Mouse (Mus musculus) heart, embryonic 15.5 days (tissue): ENCODE measurements around the gene Dcaf5. TPM values are rescaled to one million over a fixed set of nuclear protein-coding genes. Genes with fewer than 3 reads are reported as not detected.

ENCODE experiments used
- microRNA-seq: library from miRNA; unstranded; fragments of <30 nt; microRNA quantifications from one replicate; pipeline ENCODE4, GENCODE M21; 2016
- polyA plus RNA-seq: library from polyadenylated mRNA; unstranded; fragments of >200 nt; fragmentation: Nextera tagmentation; extraction: Ambion mirVana; gene quantifications from 2 replicates; pipeline ENCODE4 v1.2.1, GENCODE M21; 2015

Gene Dcaf5
- polyA plus RNA-seq, 1 experiment from 2014 or later = 8.6 TPM

Small RNA genes lying within 50 kb of the gene (microRNA-seq; reads per million reads assigned to microRNA genes)
- gene Mir1843a = 73.3 reads per million, percentile 47 among the genes with 10 or more reads in this experiment

Other genes with a start within 250 kb of the Dcaf5 start
- gene Actn1, start 176.2 kb downstream of the Dcaf5 start, polyA plus RNA-seq = 29.2 and 42.3 TPM in 2 replicates
- 16.3 and 18.5 TPM in 2 replicates for gene Exd2, start 26.5 kb upstream of the Dcaf5 start, polyA plus RNA-seq
- 6.9 and 11.1 TPM in 2 replicates for gene Galnt16, start 81.7 kb upstream of the Dcaf5 start, polyA plus RNA-seq
- gene Slc39a9, start 207.3 kb upstream of the Dcaf5 start, polyA plus RNA-seq = 14.0 and 20.5 TPM in 2 replicates
- gene Erh, start 207.7 kb upstream of the Dcaf5 start, polyA plus RNA-seq = 133 and 168 TPM in 2 replicates